Mouse (Mus musculus): ENCODE results near the gene 1500009C09Rik. TPM values are rescaled to one million over a fixed set of nuclear protein-coding genes. Genes with fewer than 3 reads are reported as not detected.
"Not testable (repeated sequence)": the region's sequence is repeated elsewhere in the genome, so short reads cannot be mapped to it uniquely, and the experiment has no call there.

The 1500009C09Rik gene
- total and polyA plus RNA-seq, 3 experiments: not detected

- H3K27me3 ChIP-seq (replicated peaks); dilution Hi-C loops (cut with MboI; ENCODE audit: extremely low pct_ligation_motif_present, extremely low pct_unique_long_range_greater_than_20kb, low sequenced_read_pairs); H3K27ac ChIP-seq (ENCODE audit: insufficient read depth, low read depth); DNase-seq (ENCODE audit: extremely low read depth); H3K79me2 ChIP-seq (replicated peaks; ENCODE audit: control insufficient read depth, extremely low read depth, insufficient read depth, poor library complexity, severe bottlenecking); H3K9me3 ChIP-seq (replicated peaks; ENCODE audit: low read length): not testable (repeated sequence)
- 0 out of 2 replicates have a peak, but pooled peaks have one; percentile 31 for TF ChIP-seq TBP (conservative IDR thresholded peaks at IDR 0.05; ENCODE audit: low read depth, low read length)
- in situ Hi-C loops (cut with MboI; ENCODE audit: low pct_ligation_motif_present, low pct_unique_long_range_greater_than_20kb, low sequenced_read_pairs): loop anchor here (10.0 kb wide), 1 partner anchor 180 kb away; the partner anchor contains the start of gene Mei1
- H3K4me1 ChIP-seq (ENCODE audit: control insufficient read depth in 1 of 2, insufficient read depth in 2 of 2): peaks cover 0 to 13% of the 10 kb centered on the region in 2 experiments; a peak in 3 of 4 replicates
- peak overlapping the region; percentile 72 for H3K9ac ChIP-seq (ENCODE audit: insufficient read depth, low read depth)
- peak overlapping the region; percentile 41 to 94 (median 70) for H3K4me3 ChIP-seq (replicated peaks in 1 of 3; ENCODE audit: low read depth in 2 of 3, low read length in 2 of 3, poor library complexity in 1 of 3)
- peak overlapping the region; percentile 82 for H3K4me2 ChIP-seq (ENCODE audit: insufficient read depth, low read depth, poor library complexity, severe bottlenecking)
- peaks cover 6 to 17% of the 10 kb centered on the region in 2 experiments for H3K36me3 ChIP-seq (replicated peaks in 1 of 2; ENCODE audit: control insufficient read depth in 1 of 2, insufficient read depth in 1 of 2, low read length in 1 of 2)
These were observed 7.4 kb upstream of the 1500009C09Rik start for GRCm38 (mm10) chr15:82244805-82245161.

GRCm38 (mm10) chr15:82247131-82247776 is 4.9 kb upstream of the 1500009C09Rik start:
- H3K9me3 ChIP-seq (replicated peaks; ENCODE audit: low read length): peaks cover 7% of the 10 kb centered on the region
- no peak overlapping the region for H3K4me2 ChIP-seq (ENCODE audit: insufficient read depth, low read depth, poor library complexity, severe bottlenecking)
- peaks cover 0 to 2% of the 10 kb centered on the region in 2 experiments for H3K36me3 ChIP-seq (replicated peaks in 1 of 2; ENCODE audit: control insufficient read depth in 1 of 2, insufficient read depth in 1 of 2, low read length in 1 of 2)
- peaks cover 4% of the 10 kb centered on the region; the same call in 1 of the 2 replicates for H3K79me2 ChIP-seq (replicated peaks; ENCODE audit: control insufficient read depth, extremely low read depth, insufficient read depth, poor library complexity, severe bottlenecking)
- H3K27me3 ChIP-seq (replicated peaks): no peaks in the 10 kb centered on the region
- no peak for TF ChIP-seq PAX5 (IDR thresholded peaks at IDR 0.05; ENCODE audit: low read length)
- TF ChIP-seq TCF12 (IDR thresholded peaks at IDR 0.05; ENCODE audit: low read depth, low read length): no peak
- no peak for TF ChIP-seq E2F4 (IDR thresholded peaks at IDR 0.05; ENCODE audit: insufficient replicate concordance, low read depth, low read length)
- no peak for TF ChIP-seq HCFC1 (IDR thresholded peaks at IDR 0.05; ENCODE audit: low read depth, low read length)
- TF ChIP-seq MEF2A (IDR thresholded peaks at IDR 0.05; ENCODE audit: borderline replicate concordance, low read depth, low read length): no peak
- no peak for TF ChIP-seq MXI1 (IDR thresholded peaks at IDR 0.05; ENCODE audit: low read depth, low read length)
- TF ChIP-seq BHLHE40 (IDR thresholded peaks at IDR 0.05; ENCODE audit: low read depth, low read length): no peak
- no peak overlapping the region for H3K27ac ChIP-seq (ENCODE audit: insufficient read depth, low read depth)
- in situ Hi-C loops (cut with MboI; ENCODE audit: low pct_ligation_motif_present, low pct_unique_long_range_greater_than_20kb, low sequenced_read_pairs) (loop anchor here (10.0 kb wide), 1 partner anchor 182 kb away; the partner anchor contains the start of gene Mei1), dilution Hi-C loops (cut with MboI; ENCODE audit: extremely low pct_ligation_motif_present, extremely low pct_unique_long_range_greater_than_20kb, low sequenced_read_pairs) (no loop called here)
- no peak for DNase-seq (ENCODE audit: extremely low read depth)
- H3K4me3 ChIP-seq (replicated peaks in 1 of 3; ENCODE audit: low read depth in 2 of 3, low read length in 2 of 3, poor library complexity in 1 of 3): no peak overlapping the region
- no peak overlapping the region for H3K9ac ChIP-seq (ENCODE audit: insufficient read depth, low read depth)
- peaks cover 2 to 13% of the 10 kb centered on the region in 2 experiments for H3K4me1 ChIP-seq (ENCODE audit: control insufficient read depth in 1 of 2, insufficient read depth in 2 of 2)

- Histone ChIP-seq H3K4me3 (replicated peaks in 1 of 3; ENCODE audit: low read depth in 2 of 3, low read length in 2 of 3, poor library complexity in 1 of 3) (no peak overlapping the region), H3K79me2 (replicated peaks; ENCODE audit: control insufficient read depth, extremely low read depth, insufficient read depth, poor library complexity, severe bottlenecking) (no peaks in the 10 kb centered on the region), H3K9ac (ENCODE audit: insufficient read depth, low read depth) (no peak overlapping the region), H3K4me1 (ENCODE audit: control insufficient read depth in 1 of 2, insufficient read depth in 2 of 2) (peaks cover 8 to 14% of the 10 kb centered on the region in 2 experiments), H3K27me3 (replicated peaks) (peaks cover 29% of the 10 kb centered on the region), H3K4me2 (ENCODE audit: insufficient read depth, low read depth, poor library complexity, severe bottlenecking) (no peak overlapping the region), H3K36me3 (replicated peaks in 1 of 2; ENCODE audit: control insufficient read depth in 1 of 2, insufficient read depth in 1 of 2, low read length in 1 of 2) (no peaks in the 10 kb centered on the region), H3K9me3 (replicated peaks; ENCODE audit: low read length) (peaks cover 9% of the 10 kb centered on the region), H3K27ac (ENCODE audit: insufficient read depth, low read depth) (no peak overlapping the region)
- dilution Hi-C loops (cut with MboI; ENCODE audit: extremely low pct_ligation_motif_present, extremely low pct_unique_long_range_greater_than_20kb, low sequenced_read_pairs) (no loop called here), in situ Hi-C loops (cut with MboI; ENCODE audit: low pct_ligation_motif_present, low pct_unique_long_range_greater_than_20kb, low sequenced_read_pairs) (loop anchor here (25.0 kb wide), 1 partner anchor 836 kb away; the partner anchor contains the start of gene Serhl)
- DNase-seq (ENCODE audit: extremely low read depth): no peak
- no peak for TF ChIP-seq CHD1 (IDR thresholded peaks at IDR 0.05; ENCODE audit: low read depth, low read length)
- peak; percentile 7 for TF ChIP-seq RAD21 (IDR thresholded peaks at IDR 0.05; ENCODE audit: low read depth, low read length)
- TF ChIP-seq MAX (IDR thresholded peaks at IDR 0.05; ENCODE audit: low read length): no peak
- peak; percentile 14 to 47; a peak in 3 of 4 replicates for TF ChIP-seq CTCF (conservative IDR thresholded peaks at IDR 0.05 in 1 of 2, IDR thresholded peaks at IDR 0.05 in 1 of 2; ENCODE audit: low read depth in 2 of 2, low read length in 2 of 2)
- no peak for TF ChIP-seq MEF2A (IDR thresholded peaks at IDR 0.05; ENCODE audit: borderline replicate concordance, low read depth, low read length)
- no peak for TF ChIP-seq JUND (conservative IDR thresholded peaks at IDR 0.05; ENCODE audit: low read depth, low read length)
- no peak for TF ChIP-seq GABPA (IDR thresholded peaks at IDR 0.05; ENCODE audit: insufficient replicate concordance, low read depth, low read length)
These were observed 618 bp upstream of the 1500009C09Rik start for GRCm38 (mm10) chr15:82251579-82251978.
